Mouse (Mus musculus) intestine, embryonic 14.5 days (tissue): ENCODE measurements at regions not wholly inside any gene's neighbourhood (a gene's known extent, or its start where the extent isn't known, plus 50 kb on each side); places are given as distances from the start of the nearest gene placed in this dataset.
A peak's percentile ranks its signal among the peaks of the same experiment; 100 is the strongest.

ENCODE experiments used
- ATAC-seq: fragments of 200-750 bp; cut with Nextera tagmentation; replicated peaks from 2 replicates; pipeline ENCODE4 v1.8.0; 2017; ENCODE audit warnings: low read depth, moderate number of reproducible peaks, moderate TSS enrichment, moderate library complexity; ENCODE audit not compliant: low FRiP score, low TSS enrichment
- DNase-seq: peaks from one replicate; pipeline ENCODE4 v3.0.0-alpha.2; 2018; ENCODE audit warnings: low spot score
- H3K27ac ChIP-seq: fragments of 300-500 bp; sonication (generic); 2 replicates; pipeline ENCODE4 v1.5.1; 2014; ENCODE audit warnings: low read depth, mild to moderate bottlenecking, control low read depth
- H3K27me3 ChIP-seq: fragments of 300-500 bp; sonication (generic); replicated peaks from 2 replicates; pipeline ENCODE4 v1.6.1; 2014; ENCODE audit warnings: low read length, control low read depth; ENCODE audit not compliant: control insufficient read depth, insufficient read depth
- H3K36me3 ChIP-seq: fragments of 300-500 bp; sonication (generic); 2 replicates; pipeline ENCODE4 v1.6.1; 2014; ENCODE audit warnings: low read length, control low read depth; ENCODE audit not compliant: control insufficient read depth, insufficient read depth
- H3K4me1 ChIP-seq: fragments of 300-500 bp; sonication (generic); replicated peaks from 2 replicates; pipeline ENCODE4 v1.6.1; 2014; ENCODE audit warnings: low read length, control low read depth, mixed read lengths; ENCODE audit not compliant: control insufficient read depth, insufficient read depth
- H3K4me2 ChIP-seq: fragments of 300-500 bp; sonication (generic); 2 replicates; pipeline ENCODE4 v1.6.1; 2014; ENCODE audit warnings: low read length
- H3K4me3 ChIP-seq: fragments of 300-500 bp; sonication (generic); 2 replicates; pipeline ENCODE4 v1.5.1; 2014; ENCODE audit warnings: low read depth, low read length, control low read depth, mixed read lengths
- H3K9ac ChIP-seq: fragments of 300-500 bp; sonication (generic); 2 replicates; pipeline ENCODE4 v1.6.1; 2014; ENCODE audit warnings: mild to moderate bottlenecking, low read length
- H3K9me3 ChIP-seq: fragments of 300-500 bp; sonication (generic); 2 replicates; pipeline ENCODE4 v1.6.1; 2016; ENCODE audit warnings: low read length, control low read depth; ENCODE audit not compliant: control insufficient read depth
- WGBS: fragments of 180-500 bp; shearing (Covaris S2); extraction: QIAGEN DNeasy Blood & Tissue Kit; methylation state at CpG from one replicate; pipeline ENCODE4 v1.1.7; 2014; 5-methylcytosine and 5-hydroxymethylcytosine counted together

GRCm38 (mm10) chr10:111382206-111382930, 83.9 kb downstream of the Bbs10 start:
- no peak overlapping the region for H3K4me3 ChIP-seq
- H3K4me2 ChIP-seq = no peak overlapping the region
- H3K36me3 ChIP-seq = no peaks in the 10 kb centered on the region
- no peaks in the 10 kb centered on the region for H3K9me3 ChIP-seq
- no peaks in the 10 kb centered on the region for H3K27me3 ChIP-seq
- no peak overlapping the region for H3K27ac ChIP-seq
- ATAC-seq (no peak), DNase-seq (no peak)
- H3K9ac ChIP-seq = no peak overlapping the region
- H3K4me1 ChIP-seq = no peaks in the 10 kb centered on the region
- WGBS = 45% methylated on average over 4 of the region's 4 CpGs

GRCm38 (mm10) chr10:111385561-111385960, 87.1 kb downstream of the Bbs10 start:
- DNase-seq (no peak), ATAC-seq (no peak)
- no peak overlapping the region for H3K4me3 ChIP-seq
- no peaks in the 10 kb centered on the region for H3K27me3 ChIP-seq
- no peak overlapping the region for H3K9ac ChIP-seq
- H3K36me3 ChIP-seq = no peaks in the 10 kb centered on the region
- H3K4me2 ChIP-seq = no peak overlapping the region
- H3K9me3 ChIP-seq = no peaks in the 10 kb centered on the region
- H3K4me1 ChIP-seq = peaks cover 6% of the 10 kb centered on the region; the same call in 1 of the 2 replicates
- no peak overlapping the region for H3K27ac ChIP-seq
- WGBS = 89% methylated on average over 9 of the region's 9 CpGs

- no peak for DNase-seq
- H3K9me3 ChIP-seq = no peaks in the 10 kb centered on the region
- H3K4me3 ChIP-seq = no peak overlapping the region
- no peaks in the 10 kb centered on the region for H3K27me3 ChIP-seq
- H3K4me1 ChIP-seq = peaks cover 7% of the 10 kb centered on the region; the same call in 1 of the 2 replicates
- H3K4me2 ChIP-seq = no peak overlapping the region
- WGBS = 57% methylated on average over 18 of the region's 18 CpGs
- H3K36me3 ChIP-seq = no peaks in the 10 kb centered on the region
- ATAC-seq = no peak
- no peak overlapping the region for H3K27ac ChIP-seq
- H3K9ac ChIP-seq = no peak overlapping the region
These were observed 85.0 kb upstream of the Nap1l1 start for GRCm38 (mm10) chr10:111387869-111388538.

- Histone ChIP-seq H3K9me3 (no peaks in the 10 kb centered on the region), H3K27me3 (no peaks in the 10 kb centered on the region), H3K36me3 (no peaks in the 10 kb centered on the region), H3K9ac (no peak overlapping the region), H3K4me1 (peaks cover 7% of the 10 kb centered on the region; the same call in 1 of the 2 replicates), H3K4me2 (no peak overlapping the region), H3K27ac (no peak overlapping the region), H3K4me3 (no peak overlapping the region)
- WGBS = 85% methylated on average over 12 of the region's 12 CpGs
- DNase-seq = no peak
- no peak for ATAC-seq
These were observed 84.3 kb upstream of the Nap1l1 start for GRCm38 (mm10) chr10:111388545-111389320.

GRCm38 (mm10) chr10:111389890-111390289, 83.1 kb upstream of the Nap1l1 start:
- H3K9me3 ChIP-seq = no peaks in the 10 kb centered on the region
- DNase-seq (peak; percentile 90), ATAC-seq (peak; percentile 79)
- peak overlapping the region; percentile 39; the same call in 1 of the 2 replicates for H3K27ac ChIP-seq
- 22% methylated on average over 9 of the region's 9 CpGs for WGBS
- no peak overlapping the region for H3K9ac ChIP-seq
- H3K4me1 ChIP-seq = peaks cover 7% of the 10 kb centered on the region; the same call in 1 of the 2 replicates
- no peak overlapping the region for H3K4me3 ChIP-seq
- peak overlapping the region; percentile 22 for H3K4me2 ChIP-seq
- no peaks in the 10 kb centered on the region for H3K27me3 ChIP-seq
- no peaks in the 10 kb centered on the region for H3K36me3 ChIP-seq

GRCm38 (mm10) chr10:111394421-111394820, 78.6 kb upstream of the Nap1l1 start:
- Histone ChIP-seq H3K9me3 (no peaks in the 10 kb centered on the region), H3K9ac (no peak overlapping the region), H3K36me3 (no peaks in the 10 kb centered on the region), H3K4me2 (no peak overlapping the region), H3K4me3 (no peak overlapping the region), H3K27me3 (no peaks in the 10 kb centered on the region), H3K27ac (no peak overlapping the region), H3K4me1 (peaks cover 7% of the 10 kb centered on the region; the same call in 1 of the 2 replicates)
- WGBS = 90% methylated on average over 9 of the region's 9 CpGs
- no peak for ATAC-seq
- DNase-seq = no peak

GRCm38 (mm10) chr10:111405071-111405470, 68.0 kb upstream of the Nap1l1 start:
- no peak for DNase-seq
- no peak overlapping the region for H3K4me2 ChIP-seq
- H3K27me3 ChIP-seq = no peaks in the 10 kb centered on the region
- no peaks in the 10 kb centered on the region for H3K4me1 ChIP-seq
- H3K27ac ChIP-seq = no peak overlapping the region
- no peak for ATAC-seq
- H3K9ac ChIP-seq = no peak overlapping the region
- 93% methylated on average over 6 of the region's 6 CpGs for WGBS
- no peaks in the 10 kb centered on the region for H3K36me3 ChIP-seq
- no peak overlapping the region for H3K4me3 ChIP-seq
- H3K9me3 ChIP-seq = no peaks in the 10 kb centered on the region

- Histone ChIP-seq H3K9ac (no peak overlapping the region), H3K36me3 (no peaks in the 10 kb centered on the region), H3K9me3 (no peaks in the 10 kb centered on the region), H3K4me1 (no peaks in the 10 kb centered on the region), H3K27me3 (no peaks in the 10 kb centered on the region), H3K27ac (no peak overlapping the region), H3K4me2 (no peak overlapping the region), H3K4me3 (no peak overlapping the region)
- ATAC-seq (no peak), DNase-seq (no peak)
- WGBS = 83% methylated on average over 3 of the region's 3 CpGs
These were observed 64.1 kb upstream of the Nap1l1 start for GRCm38 (mm10) chr10:111408887-111409286.
